Mouse (Mus musculus) kidney, adult 2 months (tissue): Measurements from ENCODE around the gene Cacna1c.

Source experiments
- CTCF ChIP-seq: fragments of 200-500 bp; conservative IDR thresholded peaks from 2 replicates; pipeline ENCODE4 v1.5.1; 2011; ENCODE audit warnings: low read depth, mild to moderate bottlenecking, control low read depth, low read length, moderate library complexity, mixed read lengths; ENCODE audit not compliant: insufficient read depth, insufficient read length
- POLR2A ChIP-seq: fragments of 200-500 bp; IDR thresholded peaks from one replicate; pipeline ENCODE4 v1.6.1; 2011; ENCODE audit warnings: low read depth, low read length, control low read depth

GRCm38 (mm10) chr6:119194161-119194560, 2.1 kb downstream of the Cacna1c start:
- TF ChIP-seq POLR2A: no peak
- TF ChIP-seq CTCF: no peak
